Mouse (Mus musculus): ENCODE measurements around the gene Rgs7. TPM values are rescaled to one million over a fixed set of nuclear protein-coding genes. Genes with fewer than 3 reads are reported as not detected.

Gene Rgs7
- 0.07 and 0.17 TPM in 2 replicates for polyA plus RNA-seq (2016; fragmentation: Nextera tagmentation; extraction: Ambion mirVana)

DNA sequence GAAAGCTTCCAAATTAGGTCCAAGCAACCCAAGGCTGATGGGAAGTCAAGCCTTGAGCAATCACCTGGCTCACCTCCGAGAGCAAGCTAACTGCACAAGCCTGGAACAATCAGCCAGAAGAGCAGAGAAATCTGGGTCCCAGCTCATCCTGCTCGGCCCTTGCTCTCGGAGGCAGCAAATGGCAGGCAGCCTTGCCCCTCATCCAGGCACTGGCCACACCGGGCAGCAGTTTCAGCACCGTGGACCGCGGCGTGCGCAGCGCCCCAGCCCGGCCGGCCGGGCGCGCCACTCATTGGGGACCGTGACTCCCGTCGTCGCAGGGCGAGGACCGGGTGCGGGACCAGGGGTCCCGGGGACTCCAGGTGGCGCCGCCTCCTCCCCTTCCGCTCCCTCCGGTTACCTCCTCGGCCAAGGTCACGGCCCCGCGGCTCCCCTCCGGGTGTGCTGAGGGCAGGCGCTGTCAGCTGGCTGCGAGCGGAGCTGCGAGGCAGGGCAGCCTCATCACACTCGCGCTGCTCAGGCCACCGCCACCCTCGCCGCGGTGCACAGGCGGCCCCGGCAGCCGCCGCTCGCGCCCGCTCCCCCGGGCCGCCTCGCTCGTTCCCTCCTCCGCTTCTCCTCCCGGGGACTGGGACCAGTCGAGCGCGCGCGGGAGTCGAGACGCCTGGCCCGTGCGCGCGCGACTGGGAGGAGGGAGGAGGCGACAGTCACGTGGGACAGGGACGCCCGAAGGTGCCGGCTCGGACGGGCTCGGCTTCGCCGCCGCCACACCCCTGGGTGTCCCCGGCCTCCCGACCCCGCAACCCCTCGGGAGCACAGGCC, at the start of gene Rgs7:
Gene Rgs7, minus strand, starts transcription at position 640 of the 822 bp plus-strand sequence.
- Histone ChIP-seq H3K36me3 (no peaks in the 10 kb centered on the region), H3K27ac (no peak within 1 kb of the TSS), H3K27me3 (replicated peaks) (peaks cover 31% of the 10 kb centered on the region), H3K4me1 (no peaks in the 10 kb centered on the region), H3K9ac (no peak within 1 kb of the TSS), H3K4me2 (peak within 1 kb of the TSS; percentile 76), H3K9me3 (replicated peaks) (no peaks in the 10 kb centered on the region), H3K4me3 (peak within 1 kb of the TSS; percentile 54)
- ATAC-seq: peak; percentile 68
- WGBS (ENCODE audit: insufficient replicate concordance): under 1% methylated on average over 59 of the region's 82 CpGs

DNA sequence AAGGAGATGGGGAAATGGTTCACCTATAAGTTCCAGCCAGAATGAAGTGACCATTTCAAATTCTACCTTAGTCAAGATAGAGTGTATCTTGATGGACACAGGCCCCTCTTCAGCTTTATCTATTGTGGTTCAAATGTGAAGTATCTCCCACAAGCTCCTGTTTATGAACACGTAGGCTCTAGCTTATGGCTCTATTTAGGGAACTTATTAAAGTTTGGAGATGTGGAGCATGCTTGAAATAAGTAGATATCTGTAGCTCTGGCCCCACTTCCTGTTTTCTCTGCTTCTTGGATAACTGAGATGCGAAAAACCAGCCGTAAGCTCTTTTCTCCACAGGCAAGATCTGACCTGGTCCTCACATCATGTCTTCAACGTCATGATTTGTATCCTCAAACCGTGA, 48.4 kb upstream of the Rgs7 start:
- no peaks in the 10 kb centered on the region for H3K27me3 ChIP-seq (replicated peaks)
- no peak overlapping the region for H3K4me3 ChIP-seq
- H3K9me3 ChIP-seq (replicated peaks): no peaks in the 10 kb centered on the region
- no peak overlapping the region for H3K27ac ChIP-seq
- 57% methylated on average over 5 of the region's 5 CpGs for WGBS (ENCODE audit: insufficient replicate concordance)
- no peak for ATAC-seq
- H3K36me3 ChIP-seq: no peaks in the 10 kb centered on the region
- H3K9ac ChIP-seq: no peak overlapping the region
- no peaks in the 10 kb centered on the region for H3K4me1 ChIP-seq
- H3K4me2 ChIP-seq: no peak overlapping the region

DNA sequence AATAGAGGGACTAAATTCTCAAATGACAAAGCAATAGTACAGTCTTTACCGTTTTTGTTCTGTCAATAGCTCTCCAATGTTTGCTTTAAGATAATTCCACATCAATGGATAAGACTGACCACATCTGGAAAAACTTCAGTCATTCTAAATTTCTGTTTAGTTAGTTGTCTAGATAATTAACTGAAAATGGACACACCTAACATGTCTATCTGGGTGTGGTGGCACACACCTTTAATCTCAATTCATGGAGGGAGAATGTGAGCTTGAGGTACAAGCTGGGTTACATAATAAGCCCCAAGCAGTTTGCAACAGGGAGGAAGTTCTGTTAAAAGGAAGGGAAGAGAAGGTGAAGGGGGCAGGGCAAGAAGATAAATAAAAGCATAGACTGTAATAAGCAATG, 45.0 kb upstream of the Rgs7 start:
- WGBS (ENCODE audit: insufficient replicate concordance): 38% methylated on average over 1 of the region's 1 CpGs
- Histone ChIP-seq H3K4me1 (no peaks in the 10 kb centered on the region), H3K9ac (no peak overlapping the region), H3K27me3 (replicated peaks) (no peaks in the 10 kb centered on the region), H3K4me3 (no peak overlapping the region), H3K36me3 (no peaks in the 10 kb centered on the region), H3K4me2 (no peak overlapping the region), H3K9me3 (replicated peaks) (no peaks in the 10 kb centered on the region), H3K27ac (no peak overlapping the region)
- ATAC-seq: no peak

DNA sequence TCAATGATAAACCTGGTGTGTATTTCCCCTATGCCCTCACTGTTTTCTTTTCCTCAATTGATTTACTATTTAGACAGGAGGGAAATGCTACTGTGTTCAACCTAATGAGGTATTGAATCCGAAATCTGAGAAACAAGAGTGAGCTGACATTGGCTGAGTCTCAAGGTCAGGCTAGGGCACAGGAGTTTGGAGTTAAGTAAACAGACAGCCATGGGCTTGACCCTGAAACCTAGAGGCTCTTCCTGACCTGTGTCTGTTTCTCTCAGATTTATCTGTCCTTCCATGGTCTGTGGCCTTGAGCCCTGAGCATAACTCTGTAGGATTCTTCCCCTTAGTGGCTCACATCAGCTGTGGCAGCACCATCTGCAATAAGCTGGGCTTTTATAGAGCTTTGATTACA, 37.6 kb upstream of the Rgs7 start:
- peak; percentile 32; the same call in 1 of the 2 replicates for ATAC-seq
- Histone ChIP-seq H3K4me2 (no peak overlapping the region), H3K4me3 (no peak overlapping the region), H3K36me3 (no peaks in the 10 kb centered on the region), H3K9ac (no peak overlapping the region), H3K4me1 (no peaks in the 10 kb centered on the region), H3K27ac (no peak overlapping the region), H3K27me3 (replicated peaks) (no peaks in the 10 kb centered on the region), H3K9me3 (replicated peaks) (no peaks in the 10 kb centered on the region)
- WGBS (ENCODE audit: insufficient replicate concordance): 24% methylated on average over 1 of the region's 1 CpGs

DNA sequence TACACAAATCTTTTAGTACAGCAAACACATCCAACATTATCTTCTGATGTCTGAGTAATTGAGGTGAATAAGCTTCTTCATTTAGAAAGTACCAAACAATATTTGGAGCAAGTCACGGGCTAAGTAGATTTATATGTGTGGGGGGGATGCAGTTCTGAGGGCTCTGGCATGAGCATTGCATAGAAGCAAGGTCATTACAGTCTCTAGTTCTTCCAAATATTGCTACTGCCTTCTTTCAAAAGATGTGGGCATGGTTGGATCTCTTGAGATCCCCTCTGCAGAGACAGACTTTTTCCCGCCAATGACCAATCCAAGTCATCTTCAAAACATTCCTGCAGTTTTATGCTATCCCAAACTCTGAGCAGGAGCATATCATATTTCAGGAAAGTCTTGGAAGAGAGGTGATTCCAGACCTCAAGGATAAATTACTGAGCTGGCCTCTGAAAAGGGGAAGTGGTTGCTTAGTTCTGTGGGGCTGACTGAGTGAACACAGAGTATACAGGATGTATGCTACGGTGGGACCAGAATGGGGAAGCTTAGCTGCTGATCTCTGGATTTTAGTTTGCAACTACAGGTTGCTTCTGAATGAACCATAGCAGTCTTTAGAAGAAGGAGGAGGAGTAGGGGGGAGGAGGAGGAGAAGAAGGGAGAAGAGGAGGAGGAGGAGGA, 32.5 kb upstream of the Rgs7 start:
- Histone ChIP-seq H3K27me3 (replicated peaks) (no peaks in the 10 kb centered on the region), H3K4me2 (no peak overlapping the region), H3K4me1 (no peaks in the 10 kb centered on the region), H3K4me3 (no peak overlapping the region), H3K36me3 (no peaks in the 10 kb centered on the region), H3K27ac (no peak overlapping the region), H3K9me3 (replicated peaks) (no peaks in the 10 kb centered on the region), H3K9ac (no peak overlapping the region)
- 47% methylated on average over 3 of the region's 3 CpGs for WGBS (ENCODE audit: insufficient replicate concordance)
- no peak for ATAC-seq

DNA sequence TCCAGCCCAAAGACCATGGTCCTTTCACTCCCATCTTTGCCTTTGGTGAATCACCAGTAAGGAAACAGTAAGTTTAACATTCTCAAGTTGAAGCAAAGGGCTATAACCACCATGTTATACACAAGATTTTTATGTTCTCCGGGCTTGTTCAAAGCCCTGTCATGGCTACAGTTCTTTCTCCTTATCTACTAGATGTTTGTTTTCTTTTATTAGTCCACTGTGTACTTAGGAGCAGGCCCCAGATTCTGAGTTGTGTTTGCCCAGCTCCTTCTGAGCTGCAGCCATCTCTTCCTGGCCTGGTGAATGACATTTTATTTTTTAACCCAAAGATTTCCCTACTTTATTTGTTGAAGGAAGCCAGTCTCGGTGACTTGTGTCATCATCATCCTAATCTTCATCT, 31.3 kb upstream of the Rgs7 start:
- WGBS (ENCODE audit: insufficient replicate concordance): 56% methylated on average over 2 of the region's 2 CpGs

DNA sequence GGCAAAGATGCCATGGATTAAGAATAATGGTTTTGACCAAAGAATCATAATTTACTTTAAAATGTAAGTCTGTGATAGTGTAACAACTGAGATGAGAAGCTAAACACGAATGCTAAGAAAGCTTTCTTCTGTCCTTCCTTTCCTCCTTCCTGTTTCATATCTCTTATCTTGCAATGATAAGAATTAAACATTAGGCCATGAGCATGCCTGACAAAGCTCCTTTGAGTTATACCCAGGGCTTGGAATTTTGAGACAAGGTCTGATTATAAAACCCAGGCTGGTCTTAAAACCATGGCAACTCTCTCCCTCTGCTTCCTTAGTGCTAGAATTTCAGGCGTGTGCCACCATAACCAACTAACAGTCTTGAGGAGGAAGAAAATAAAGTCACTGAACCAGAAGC, 22.2 kb upstream of the Rgs7 start:
- Histone ChIP-seq H3K4me1 (no peaks in the 10 kb centered on the region), H3K36me3 (no peaks in the 10 kb centered on the region), H3K9me3 (replicated peaks) (no peaks in the 10 kb centered on the region), H3K4me3 (no peak overlapping the region), H3K9ac (no peak overlapping the region), H3K27me3 (replicated peaks) (no peaks in the 10 kb centered on the region), H3K4me2 (no peak overlapping the region), H3K27ac (no peak overlapping the region)
- 48% methylated on average over 2 of the region's 2 CpGs for WGBS (ENCODE audit: insufficient replicate concordance)
- no peak for ATAC-seq

More for the DNA sequence above, 31.3 kb upstream of the Rgs7 start:
- Histone ChIP-seq H3K4me2 (no peak overlapping the region), H3K4me3 (no peak overlapping the region), H3K9me3 (replicated peaks) (no peaks in the 10 kb centered on the region), H3K27ac (no peak overlapping the region), H3K4me1 (no peaks in the 10 kb centered on the region), H3K36me3 (no peaks in the 10 kb centered on the region), H3K9ac (no peak overlapping the region), H3K27me3 (replicated peaks) (no peaks in the 10 kb centered on the region)
- ATAC-seq: no peak

DNA sequence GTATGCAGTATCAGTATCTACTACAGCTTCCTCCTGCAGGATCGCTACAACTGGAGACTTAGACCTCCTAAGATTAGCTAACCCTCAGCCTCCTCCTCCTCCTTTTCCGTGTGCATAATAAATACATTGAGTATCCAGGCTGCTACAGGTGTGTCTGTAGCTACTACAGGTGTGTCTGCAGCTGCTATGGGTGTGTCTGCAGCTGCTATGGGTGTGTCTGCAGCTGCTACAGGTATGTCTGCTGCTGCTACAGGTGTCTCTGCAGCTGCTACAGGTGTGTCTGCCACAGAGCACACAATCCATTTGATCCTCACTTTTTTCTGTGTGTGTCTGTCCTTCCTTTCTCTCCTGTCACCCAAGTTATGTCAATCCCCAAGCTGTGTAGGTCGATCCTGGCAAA, 19.9 kb upstream of the Rgs7 start:
- no peak overlapping the region for H3K4me2 ChIP-seq
- 47% methylated on average over 3 of the region's 3 CpGs for WGBS (ENCODE audit: insufficient replicate concordance)
- H3K27ac ChIP-seq: no peak overlapping the region
- H3K36me3 ChIP-seq: no peaks in the 10 kb centered on the region
- H3K27me3 ChIP-seq (replicated peaks): no peaks in the 10 kb centered on the region
- ATAC-seq: no peak
- H3K9me3 ChIP-seq (replicated peaks): no peaks in the 10 kb centered on the region
- no peak overlapping the region for H3K4me3 ChIP-seq
- no peak overlapping the region for H3K9ac ChIP-seq
- H3K4me1 ChIP-seq: no peaks in the 10 kb centered on the region

DNA sequence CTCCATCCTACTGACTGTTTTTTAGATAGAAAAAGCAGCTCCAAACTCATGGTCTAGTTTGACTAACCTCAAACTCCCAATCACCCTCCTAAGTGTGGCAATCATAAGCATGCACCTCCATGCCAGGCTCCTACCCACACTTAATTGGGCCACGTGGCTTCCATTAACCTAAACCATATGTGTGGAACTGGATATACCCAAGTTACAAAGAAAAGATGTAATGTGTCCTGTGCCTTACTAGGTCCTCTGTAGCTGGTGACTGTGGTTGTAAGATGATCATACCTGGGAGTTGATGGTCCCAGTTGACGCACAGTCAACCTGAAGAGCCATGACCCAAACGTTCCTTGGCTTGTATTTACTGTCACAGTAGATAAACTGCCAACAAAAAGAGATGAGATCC, 17.7 kb upstream of the Rgs7 start:
- no peaks in the 10 kb centered on the region for H3K36me3 ChIP-seq
- no peak overlapping the region for H3K27ac ChIP-seq
- no peaks in the 10 kb centered on the region for H3K9me3 ChIP-seq (replicated peaks)
- 64% methylated on average over 3 of the region's 3 CpGs for WGBS (ENCODE audit: insufficient replicate concordance)
- H3K4me2 ChIP-seq: no peak overlapping the region
- no peaks in the 10 kb centered on the region for H3K4me1 ChIP-seq
- H3K9ac ChIP-seq: no peak overlapping the region
- no peaks in the 10 kb centered on the region for H3K27me3 ChIP-seq (replicated peaks)
- H3K4me3 ChIP-seq: no peak overlapping the region
- ATAC-seq: no peak

DNA sequence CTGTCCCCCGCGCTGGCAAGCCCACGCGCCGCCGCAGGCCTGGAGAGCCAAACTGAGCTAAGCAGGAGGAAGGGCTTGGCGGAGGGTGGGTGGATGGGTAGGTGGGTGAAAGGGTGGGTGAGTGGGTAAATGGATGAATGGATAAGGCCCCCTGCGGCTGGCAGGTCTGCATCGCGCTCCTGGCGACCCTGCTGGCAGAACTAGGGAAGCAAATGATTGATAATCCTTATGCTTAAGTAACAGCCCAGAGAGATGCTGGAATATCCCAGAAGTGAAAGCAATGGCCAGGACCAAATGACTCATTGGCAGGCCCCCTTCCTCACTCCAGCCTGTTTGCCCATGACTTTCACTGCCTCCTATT, 363 bp upstream of the Rgs7 start:
- no peak for ATAC-seq
- Histone ChIP-seq H3K9me3 (replicated peaks) (no peaks in the 10 kb centered on the region), H3K36me3 (no peaks in the 10 kb centered on the region), H3K4me3 (peak overlapping the region; percentile 54), H3K4me1 (no peaks in the 10 kb centered on the region), H3K27me3 (replicated peaks) (peaks cover 31% of the 10 kb centered on the region), H3K9ac (no peak overlapping the region), H3K4me2 (peak overlapping the region; percentile 76), H3K27ac (no peak overlapping the region)
- WGBS (ENCODE audit: insufficient replicate concordance): 5% methylated on average over 11 of the region's 11 CpGs

DNA sequence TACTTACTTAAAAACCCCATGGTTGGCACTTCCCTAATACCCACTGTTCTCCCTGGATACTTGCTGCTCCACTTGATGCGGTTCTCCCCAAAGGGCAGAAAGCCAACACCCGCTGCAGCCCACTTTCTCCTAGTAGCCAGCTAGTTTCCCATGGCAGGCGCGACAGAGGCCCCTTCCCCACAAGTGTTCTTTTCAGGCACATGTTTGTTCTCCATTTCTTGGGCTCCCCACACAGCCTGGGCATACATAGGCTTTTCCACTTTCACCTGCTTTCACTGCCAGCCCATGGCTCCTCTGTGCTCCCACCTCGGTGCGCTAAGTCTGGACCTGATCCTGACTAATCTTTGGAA, 814 bp downstream of the Rgs7 start:
- H3K4me3 ChIP-seq: no peak overlapping the region
- H3K27ac ChIP-seq: no peak overlapping the region
- peaks cover 31% of the 10 kb centered on the region for H3K27me3 ChIP-seq (replicated peaks)
- no peaks in the 10 kb centered on the region for H3K9me3 ChIP-seq (replicated peaks)
- H3K36me3 ChIP-seq: no peaks in the 10 kb centered on the region
- ATAC-seq: no peak
- no peak overlapping the region for H3K9ac ChIP-seq
- peak overlapping the region; percentile 76 for H3K4me2 ChIP-seq
- WGBS (ENCODE audit: insufficient replicate concordance): 15% methylated on average over 6 of the region's 6 CpGs
- H3K4me1 ChIP-seq: no peaks in the 10 kb centered on the region

DNA sequence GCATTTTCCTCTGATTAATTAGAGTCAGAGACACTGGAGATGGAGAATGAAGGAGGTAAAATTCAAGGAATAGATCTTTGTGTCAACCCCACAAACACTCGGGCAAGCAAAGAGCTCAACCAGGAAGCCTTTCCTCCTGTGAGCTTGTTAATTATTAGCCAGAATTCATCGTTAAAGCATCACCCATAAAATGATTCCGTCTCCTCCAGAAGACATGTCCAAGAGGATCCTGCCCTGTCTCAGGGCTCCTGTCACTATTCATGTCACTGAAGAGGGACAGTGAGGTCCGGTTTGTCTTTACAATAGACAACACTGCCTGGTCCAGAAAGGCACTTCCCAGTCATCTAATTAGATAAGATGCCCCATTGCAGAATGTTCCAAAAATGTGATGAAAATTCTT, 7.2 kb downstream of the Rgs7 start:
- no peak for ATAC-seq
- no peak overlapping the region for H3K4me2 ChIP-seq
- no peaks in the 10 kb centered on the region for H3K36me3 ChIP-seq
- H3K4me3 ChIP-seq: no peak overlapping the region
- no peaks in the 10 kb centered on the region for H3K9me3 ChIP-seq (replicated peaks)
- no peak overlapping the region for H3K9ac ChIP-seq
- no peaks in the 10 kb centered on the region for H3K27me3 ChIP-seq (replicated peaks)
- no peaks in the 10 kb centered on the region for H3K4me1 ChIP-seq
- no peak overlapping the region for H3K27ac ChIP-seq
- 55% methylated on average over 4 of the region's 4 CpGs for WGBS (ENCODE audit: insufficient replicate concordance)

All from liver, embryonic 12.5 days (tissue).